Mouse (Mus musculus): ENCODE data around the gene Slc18b1. TPM values are rescaled to one million over a fixed set of nuclear protein-coding genes. Genes with fewer than 3 reads are reported as not detected.

Gene Slc18b1
- polyA plus RNA-seq, 1 experiment from 2014 or later = 18.1 TPM

DNA sequence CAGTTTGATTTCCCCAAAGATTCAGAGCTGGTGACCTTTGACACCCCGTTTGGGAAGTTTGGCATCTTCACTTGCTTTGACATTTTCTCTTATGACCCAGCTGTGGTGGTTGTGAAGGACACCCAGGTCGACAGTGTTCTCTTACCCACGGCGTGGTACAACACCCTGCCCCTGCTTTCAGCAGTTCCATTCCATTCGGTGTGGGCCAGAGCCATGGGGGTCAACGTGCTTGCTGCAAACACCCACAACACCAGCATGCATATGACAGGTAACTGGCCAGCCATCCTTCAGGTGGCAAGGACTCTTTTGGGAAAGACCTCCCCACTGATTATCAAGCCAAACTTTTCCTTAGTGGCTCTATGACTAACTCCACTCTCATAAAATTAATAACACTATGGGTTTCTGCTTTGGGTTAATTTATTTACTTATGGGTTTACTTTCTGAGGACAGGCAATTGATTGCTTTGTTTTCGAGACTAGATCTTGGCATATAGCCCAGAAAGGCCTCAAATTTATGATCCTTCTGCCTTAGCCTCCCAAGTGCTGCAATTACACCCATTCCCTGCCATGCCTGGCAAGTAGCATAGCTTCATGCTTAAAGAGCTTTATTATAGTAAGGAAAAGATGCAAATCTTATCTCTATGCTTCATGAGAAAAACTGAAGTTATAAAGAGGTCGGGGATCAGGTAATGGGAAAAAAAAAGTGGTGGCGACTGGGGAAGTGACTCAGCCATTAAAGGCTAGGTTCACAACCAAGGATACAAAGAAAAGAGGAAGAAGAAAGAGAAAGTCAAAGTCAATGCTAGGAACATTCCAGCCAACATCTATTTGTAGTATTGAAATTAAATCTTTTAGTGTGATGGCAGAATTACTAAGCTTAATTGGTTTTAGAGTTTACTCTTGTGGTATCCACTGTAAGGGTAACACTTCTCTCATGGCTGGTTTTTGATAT lies 67.9 kb downstream of the Slc18b1 start:
- Histone ChIP-seq H3K27ac (no peak overlapping the region), H3K4me2 (replicated peaks) (no peak overlapping the region), H3K9ac (no peak overlapping the region), H3K9me3 (peaks cover 10% of the 10 kb centered on the region), H3K4me3 (no peak overlapping the region), H3K36me3 (no peaks in the 10 kb centered on the region), H3K27me3 (no peaks in the 10 kb centered on the region), H3K4me1 (no peaks in the 10 kb centered on the region)
- no peak for ATAC-seq (ENCODE audit: low FRiP score, low read depth)
- 65% methylated on average over 9 of the region's 9 CpGs for WGBS

Other genes with a start within 250 kb of the Slc18b1 start
- 174 and 179 TPM in 2 replicates for gene Rps12, start 9.7 kb upstream of the Slc18b1 start, polyA plus RNA-seq (2015; fragmentation: Nextera tagmentation; extraction: Ambion mirVana)
- not detected in 2 replicates for gene Vnn3, start 54.5 kb downstream of the Slc18b1 start, polyA plus RNA-seq (2015; fragmentation: Nextera tagmentation; extraction: Ambion mirVana)
- 0.95 and 1.1 TPM in 2 replicates for gene Vnn1, start 97.7 kb downstream of the Slc18b1 start, polyA plus RNA-seq (2015; fragmentation: Nextera tagmentation; extraction: Ambion mirVana)
- not detected in 2 replicates for gene Taar1, start 123.4 kb downstream of the Slc18b1 start, polyA plus RNA-seq (2015; fragmentation: Nextera tagmentation; extraction: Ambion mirVana)
- not detected in 2 replicates for gene Taar2, start 141.6 kb downstream of the Slc18b1 start, polyA plus RNA-seq (2015; fragmentation: Nextera tagmentation; extraction: Ambion mirVana)
- not detected in 2 replicates for gene Taar3, start 152.6 kb downstream of the Slc18b1 start, polyA plus RNA-seq (2015; fragmentation: Nextera tagmentation; extraction: Ambion mirVana)
- not detected in 2 replicates for gene Taar4, start 163.5 kb downstream of the Slc18b1 start, polyA plus RNA-seq (2015; fragmentation: Nextera tagmentation; extraction: Ambion mirVana)
- not detected in 2 replicates for gene Taar5, start 173.7 kb downstream of the Slc18b1 start, polyA plus RNA-seq (2015; fragmentation: Nextera tagmentation; extraction: Ambion mirVana)
- gene Taar6, start 188.7 kb downstream of the Slc18b1 start, polyA plus RNA-seq (2015; fragmentation: Nextera tagmentation; extraction: Ambion mirVana) = not detected in 2 replicates
- not detected in 2 replicates for gene Taar7a, start 196.5 kb downstream of the Slc18b1 start, polyA plus RNA-seq (2015; fragmentation: Nextera tagmentation; extraction: Ambion mirVana)
- gene Taar7b, start 203.0 kb downstream of the Slc18b1 start, polyA plus RNA-seq (2015; fragmentation: Nextera tagmentation; extraction: Ambion mirVana) = not detected in 2 replicates
- gene Taar7d, start 230.2 kb downstream of the Slc18b1 start, polyA plus RNA-seq (2015; fragmentation: Nextera tagmentation; extraction: Ambion mirVana) = not detected in 2 replicates
- gene Taar7e, start 240.6 kb downstream of the Slc18b1 start, polyA plus RNA-seq (2015; fragmentation: Nextera tagmentation; extraction: Ambion mirVana) = not detected in 2 replicates